Mouse (Mus musculus) embryonic fibroblast, embryonic 13.5 days (primary cell): ENCODE results near the gene Daam1.

Experiments
- CTCF ChIP-seq: IDR thresholded peaks from 2 replicates; pipeline ENCODE4 v1.5.1; 2011; ENCODE audit warnings: mild to moderate bottlenecking, control low read depth, low read length, moderate library complexity, borderline replicate concordance; ENCODE audit not compliant: insufficient read depth
- POLR2A ChIP-seq: IDR thresholded peaks from 2 replicates; pipeline ENCODE4 v1.6.1; 2011; ENCODE audit warnings: low read depth, mild to moderate bottlenecking, control low read depth, low read length, moderate library complexity

- TF ChIP-seq POLR2A (no peak), CTCF (no peak)
Observed at GRCm38 (mm10) chr12:71865937-71866336, 35.1 kb downstream of the Daam1 start.
